Mouse (Mus musculus): ENCODE data around the gene Chka. TPM values are rescaled to one million over a fixed set of nuclear protein-coding genes. Genes with fewer than 3 reads are reported as not detected.

Chka gene
- polyA plus RNA-seq (2012; rRNA removed), result 85.2 and 214 TPM in 2 replicates

GRCm38 (mm10) chr19:3851502-3851962, at the start of gene Chka:
Chka (plus strand) TSS chr19:3851773.
- H3K36me3 ChIP-seq (ENCODE audit: control insufficient read depth, insufficient read depth, low read length), result no peaks in the 10 kb centered on the region
- H3K4me3 ChIP-seq (ENCODE audit: low read depth, low read length), result peak within 1 kb of the TSS; percentile 81
- peak; percentile 99 for TF ChIP-seq POLR2A (IDR thresholded peaks at IDR 0.05; ENCODE audit: low read depth, low read length)
- no peak for TF ChIP-seq CTCF (IDR thresholded peaks at IDR 0.05; ENCODE audit: extremely low read depth, insufficient read length, insufficient replicate concordance, low read depth, low read length)
- peaks cover 36% of the 10 kb centered on the region for H3K4me1 ChIP-seq (ENCODE audit: control insufficient read depth, insufficient read depth, insufficient read length, low read length)
- WGBS, result under 1% methylated on average over 54 of the region's 54 CpGs
- no peaks in the 10 kb centered on the region for H3K27me3 ChIP-seq (ENCODE audit: control insufficient read depth, insufficient read depth, low read length)
- peak within 1 kb of the TSS; percentile 96 for H3K27ac ChIP-seq (ENCODE audit: insufficient read depth, low read depth, low read length)

DNA sequence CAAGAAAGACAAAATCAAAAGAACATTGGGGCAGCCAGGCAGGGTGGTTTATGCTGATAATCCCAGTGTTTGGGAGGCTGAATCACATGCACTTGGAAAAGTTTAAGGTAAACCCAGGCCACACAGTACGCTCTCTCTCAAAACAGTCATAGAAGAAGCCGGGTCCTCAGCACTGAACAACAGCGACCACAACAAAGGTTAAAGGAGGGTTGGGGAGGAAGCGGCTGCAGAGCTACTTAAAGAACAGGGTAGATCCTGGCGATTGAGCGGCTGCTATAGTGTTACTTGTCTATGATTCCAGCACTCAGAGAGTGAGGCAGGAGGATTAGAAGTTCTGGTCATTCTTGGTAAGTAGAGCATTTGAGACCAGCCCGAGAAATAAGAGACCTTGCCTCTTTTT, 46.0 kb upstream of the Chka start:
- 92% methylated on average over 7 of the region's 7 CpGs for WGBS
- Histone ChIP-seq H3K36me3 (ENCODE audit: control insufficient read depth, insufficient read depth, low read length) (peaks cover 69% of the 10 kb centered on the region), H3K27ac (ENCODE audit: insufficient read depth, low read depth, low read length) (no peak overlapping the region)

DNA sequence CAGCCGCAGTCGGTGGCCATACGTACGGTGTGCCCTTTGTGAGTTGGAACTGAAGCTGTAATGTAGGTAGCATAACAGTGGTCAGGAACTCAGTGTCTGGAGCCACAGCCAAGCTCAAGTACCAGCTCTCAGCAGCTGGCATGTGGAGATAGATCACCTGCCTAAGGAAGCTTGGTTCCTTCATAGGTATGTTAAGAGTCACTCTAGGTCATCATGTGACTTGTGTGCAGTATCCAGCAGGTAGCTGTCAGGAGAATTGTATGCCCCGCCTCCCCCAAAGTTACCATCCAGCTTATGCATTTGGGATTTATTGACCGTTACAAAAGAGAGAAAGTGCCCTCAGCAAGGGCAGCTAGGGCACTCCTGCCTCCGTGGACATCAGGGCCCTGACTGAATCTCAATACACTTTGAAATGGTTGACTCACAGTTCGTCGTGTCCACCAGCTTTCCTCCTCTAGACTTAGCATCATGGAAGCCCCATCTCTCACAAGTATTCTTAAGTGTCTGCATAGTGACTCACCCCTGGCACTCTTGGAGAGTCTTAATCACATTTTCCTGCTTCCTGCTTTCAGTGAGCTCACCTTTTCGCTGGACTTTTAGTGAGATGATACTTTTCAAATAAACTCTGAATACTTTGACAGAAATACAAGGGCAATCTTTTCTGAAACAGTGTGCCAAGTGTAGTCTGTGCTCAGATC, 40.9 kb upstream of the Chka start:
- WGBS, result 88% methylated on average over 10 of the region's 10 CpGs
- Histone ChIP-seq H3K27ac (ENCODE audit: insufficient read depth, low read depth, low read length) (no peak overlapping the region), H3K36me3 (ENCODE audit: control insufficient read depth, insufficient read depth, low read length) (peaks cover 51% of the 10 kb centered on the region), H3K27me3 (ENCODE audit: control insufficient read depth, insufficient read depth, low read length) (no peaks in the 10 kb centered on the region), H3K4me3 (ENCODE audit: low read depth, low read length) (no peak overlapping the region), H3K4me1 (ENCODE audit: control insufficient read depth, insufficient read depth, insufficient read length, low read length) (no peaks in the 10 kb centered on the region)
- no peak for TF ChIP-seq CTCF (IDR thresholded peaks at IDR 0.05; ENCODE audit: extremely low read depth, insufficient read length, insufficient replicate concordance, low read depth, low read length)
- TF ChIP-seq POLR2A (IDR thresholded peaks at IDR 0.05; ENCODE audit: low read depth, low read length), result no peak

More for the DNA sequence above, 46.0 kb upstream of the Chka start:
- Histone ChIP-seq H3K4me1 (ENCODE audit: control insufficient read depth, insufficient read depth, insufficient read length, low read length) (no peaks in the 10 kb centered on the region), H3K4me3 (ENCODE audit: low read depth, low read length) (no peak overlapping the region), H3K27me3 (ENCODE audit: control insufficient read depth, insufficient read depth, low read length) (no peaks in the 10 kb centered on the region)
- TF ChIP-seq CTCF (IDR thresholded peaks at IDR 0.05; ENCODE audit: extremely low read depth, insufficient read length, insufficient replicate concordance, low read depth, low read length), result no peak
- no peak for TF ChIP-seq POLR2A (IDR thresholded peaks at IDR 0.05; ENCODE audit: low read depth, low read length)

DNA sequence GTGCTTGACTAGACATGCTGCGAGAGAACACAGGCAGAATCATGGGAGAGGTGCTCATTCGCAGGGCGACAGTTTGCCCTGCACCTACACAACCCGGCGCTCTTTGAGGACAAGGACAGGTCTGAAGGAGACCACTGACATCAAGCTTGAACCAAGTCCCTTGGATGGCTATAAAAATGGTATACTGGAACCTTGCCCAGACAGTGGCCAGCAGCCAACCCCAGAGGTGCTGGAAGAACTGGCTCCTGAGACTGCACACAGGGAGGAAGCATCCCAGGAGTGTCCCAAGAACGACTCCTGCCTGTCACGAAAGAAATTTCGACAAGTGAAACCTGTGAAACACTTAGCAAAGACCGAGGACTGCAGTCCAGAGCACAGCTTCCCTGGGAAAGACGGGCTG, 37.1 kb upstream of the Chka start:
- Histone ChIP-seq H3K27me3 (ENCODE audit: control insufficient read depth, insufficient read depth, low read length) (no peaks in the 10 kb centered on the region), H3K27ac (ENCODE audit: insufficient read depth, low read depth, low read length) (no peak overlapping the region), H3K4me3 (ENCODE audit: low read depth, low read length) (no peak overlapping the region), H3K36me3 (ENCODE audit: control insufficient read depth, insufficient read depth, low read length) (peaks cover 39% of the 10 kb centered on the region), H3K4me1 (ENCODE audit: control insufficient read depth, insufficient read depth, insufficient read length, low read length) (peaks cover under 1% of the 10 kb centered on the region; the same call in 1 of the 2 replicates)
- 47% methylated on average over 10 of the region's 10 CpGs for WGBS
- TF ChIP-seq CTCF (IDR thresholded peaks at IDR 0.05; ENCODE audit: extremely low read depth, insufficient read length, insufficient replicate concordance, low read depth, low read length) (no peak), POLR2A (IDR thresholded peaks at IDR 0.05; ENCODE audit: low read depth, low read length) (no peak)

- Histone ChIP-seq H3K27me3 (ENCODE audit: control insufficient read depth, insufficient read depth, low read length) (no peaks in the 10 kb centered on the region), H3K4me1 (ENCODE audit: control insufficient read depth, insufficient read depth, insufficient read length, low read length) (peaks cover 7% of the 10 kb centered on the region; the same call in 1 of the 2 replicates), H3K36me3 (ENCODE audit: control insufficient read depth, insufficient read depth, low read length) (peaks cover 27% of the 10 kb centered on the region), H3K4me3 (ENCODE audit: low read depth, low read length) (no peak overlapping the region), H3K27ac (ENCODE audit: insufficient read depth, low read depth, low read length) (no peak overlapping the region)
- TF ChIP-seq POLR2A (IDR thresholded peaks at IDR 0.05; ENCODE audit: low read depth, low read length) (no peak), CTCF (IDR thresholded peaks at IDR 0.05; ENCODE audit: extremely low read depth, insufficient read length, insufficient replicate concordance, low read depth, low read length) (no peak)
- WGBS, result 75% methylated on average over 12 of the region's 12 CpGs
Observed at GRCm38 (mm10) chr19:3815824-3816223, 35.7 kb upstream of the Chka start.

GRCm38 (mm10) chr19:3819080-3819479, 32.5 kb upstream of the Chka start:
- Histone ChIP-seq H3K36me3 (ENCODE audit: control insufficient read depth, insufficient read depth, low read length) (peaks cover 25% of the 10 kb centered on the region), H3K27ac (ENCODE audit: insufficient read depth, low read depth, low read length) (no peak overlapping the region), H3K4me3 (ENCODE audit: low read depth, low read length) (no peak overlapping the region), H3K27me3 (ENCODE audit: control insufficient read depth, insufficient read depth, low read length) (no peaks in the 10 kb centered on the region), H3K4me1 (ENCODE audit: control insufficient read depth, insufficient read depth, insufficient read length, low read length) (peaks cover 12% of the 10 kb centered on the region; the same call in 1 of the 2 replicates)
- 66% methylated on average over 2 of the region's 2 CpGs for WGBS
- no peak for TF ChIP-seq CTCF (IDR thresholded peaks at IDR 0.05; ENCODE audit: extremely low read depth, insufficient read length, insufficient replicate concordance, low read depth, low read length)
- TF ChIP-seq POLR2A (IDR thresholded peaks at IDR 0.05; ENCODE audit: low read depth, low read length), result no peak

DNA sequence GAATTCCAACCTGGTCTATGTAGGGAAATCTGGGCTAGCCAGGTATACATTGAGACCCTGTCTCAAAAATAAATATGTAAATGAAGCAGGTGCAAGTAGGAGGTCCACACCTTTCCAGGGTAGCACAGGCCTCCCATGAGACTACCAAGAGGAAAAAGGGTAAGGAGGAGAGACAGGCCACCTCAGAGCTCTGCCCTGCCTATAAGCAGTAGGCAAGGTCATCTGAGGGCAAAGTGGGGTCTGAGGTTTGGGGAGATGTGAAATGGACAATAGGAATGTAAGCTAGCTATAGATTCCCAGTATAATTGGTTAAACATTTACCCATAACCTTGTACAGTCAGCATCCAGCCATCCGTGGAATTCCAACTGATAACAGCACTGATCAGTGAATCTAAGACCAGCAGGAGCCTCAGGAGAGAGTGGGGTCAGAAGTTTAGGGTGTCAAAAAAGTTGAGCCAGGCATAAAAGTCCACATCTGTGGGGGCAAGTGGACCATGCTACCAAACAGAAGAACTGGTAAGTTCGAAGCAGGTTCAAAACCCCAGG, 31.6 kb upstream of the Chka start:
- no peak overlapping the region for H3K4me3 ChIP-seq (ENCODE audit: low read depth, low read length)
- H3K27ac ChIP-seq (ENCODE audit: insufficient read depth, low read depth, low read length), result peak overlapping the region; percentile 50; the same call in 1 of the 2 replicates
- peaks cover 17% of the 10 kb centered on the region for H3K36me3 ChIP-seq (ENCODE audit: control insufficient read depth, insufficient read depth, low read length)
- TF ChIP-seq CTCF (IDR thresholded peaks at IDR 0.05; ENCODE audit: extremely low read depth, insufficient read length, insufficient replicate concordance, low read depth, low read length) (no peak), POLR2A (IDR thresholded peaks at IDR 0.05; ENCODE audit: low read depth, low read length) (no peak)
- H3K4me1 ChIP-seq (ENCODE audit: control insufficient read depth, insufficient read depth, insufficient read length, low read length), result peaks cover 12% of the 10 kb centered on the region; the same call in 1 of the 2 replicates
- H3K27me3 ChIP-seq (ENCODE audit: control insufficient read depth, insufficient read depth, low read length), result no peaks in the 10 kb centered on the region
- WGBS, result 41% methylated on average over 2 of the region's 2 CpGs

Measured in small intestine, adult 2 months (tissue).